Mouse (Mus musculus) brain, embryonic 14.5 days (tissue): ENCODE data around the gene Mypop. TPM values are rescaled to one million over a fixed set of nuclear protein-coding genes. Genes with fewer than 3 reads are reported as not detected.
A peak's percentile ranks its signal among the peaks of the same experiment; 100 is the strongest.

ENCODE experiments used
- DNase-seq: peaks from one replicate; pipeline ENCODE4 v3.0.0-alpha.2; 2011; ENCODE audit warnings: low read depth
- CTCF ChIP-seq: fragments of 200-500 bp; IDR thresholded peaks from 2 replicates; pipeline ENCODE4 v1.5.1; 2012; ENCODE audit warnings: inconsistent platforms, mild to moderate bottlenecking, moderate library complexity, borderline replicate concordance; ENCODE audit not compliant: insufficient read depth, insufficient read length; ENCODE audit errors: extremely low read depth
- POLR2A ChIP-seq: fragments of 200-500 bp; IDR thresholded peaks from 2 replicates; pipeline ENCODE4 v1.6.1; 2012; ENCODE audit warnings: mild to moderate bottlenecking, inconsistent platforms, borderline replicate concordance; ENCODE audit not compliant: poor library complexity, insufficient read depth, insufficient read length, severe bottlenecking; ENCODE audit errors: extremely low read depth
- polyA plus RNA-seq: library from polyadenylated mRNA; depleted of rRNA; stranded (reverse); fragments of >200 nt; gene quantifications from 2 replicates; pipeline ENCODE4 v1.2.3, GENCODE M21; 2012; rRNA removed

Gene Mypop
- polyA plus RNA-seq, 1 experiment, result 16.1 TPM

DNA sequence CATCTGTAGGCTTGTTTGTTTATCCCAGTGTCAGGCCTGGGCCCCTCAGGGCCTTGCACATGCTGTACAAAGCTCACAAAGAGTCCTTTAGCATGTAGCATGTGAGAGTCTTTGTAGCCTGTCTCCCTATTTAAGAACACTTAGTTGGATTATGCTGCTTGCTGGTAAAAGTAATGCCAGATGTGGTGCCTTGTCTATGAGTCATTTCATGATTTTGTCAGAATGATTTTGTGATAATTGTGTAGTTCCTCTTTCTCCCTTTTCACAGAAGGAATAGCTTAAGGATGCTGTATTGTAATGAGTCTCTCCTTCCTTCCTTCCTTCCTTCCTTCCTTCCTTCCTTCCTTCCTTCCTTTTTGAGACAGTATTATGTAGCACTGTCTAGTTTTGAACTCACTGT, 37.0 kb downstream of the Mypop start:
- no peak for DNase-seq
- TF ChIP-seq CTCF (no peak), POLR2A (no peak)

DNA sequence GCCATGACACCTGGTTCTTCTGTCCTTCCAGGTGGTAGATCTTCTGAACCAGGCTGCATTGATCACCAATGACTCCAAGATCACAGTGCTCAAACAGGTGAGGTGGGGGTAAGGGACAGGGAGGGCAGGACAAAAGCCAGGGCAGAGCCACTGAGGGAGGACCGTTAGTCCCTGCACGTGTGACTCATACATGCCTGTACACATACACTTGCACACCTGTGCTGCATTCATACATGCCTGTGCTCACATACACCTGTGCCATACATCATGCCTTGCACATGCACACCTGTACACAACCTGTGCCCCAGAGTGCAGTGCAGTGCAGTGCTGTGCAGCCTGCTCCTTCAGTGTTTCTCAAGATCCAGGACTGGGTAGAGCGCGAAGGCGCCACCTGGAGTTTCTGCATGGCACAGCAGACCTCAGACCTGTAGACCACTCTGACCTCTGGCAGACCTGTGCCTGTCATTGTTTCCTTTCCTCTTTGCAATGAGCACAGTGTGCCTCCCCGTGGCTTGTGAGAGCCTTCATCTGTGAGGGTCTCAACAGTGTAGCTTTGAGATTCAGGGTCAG, 38.1 kb downstream of the Mypop start:
- TF ChIP-seq CTCF (peak; percentile 77), POLR2A (no peak)
- peak; percentile 61 for DNase-seq

DNA sequence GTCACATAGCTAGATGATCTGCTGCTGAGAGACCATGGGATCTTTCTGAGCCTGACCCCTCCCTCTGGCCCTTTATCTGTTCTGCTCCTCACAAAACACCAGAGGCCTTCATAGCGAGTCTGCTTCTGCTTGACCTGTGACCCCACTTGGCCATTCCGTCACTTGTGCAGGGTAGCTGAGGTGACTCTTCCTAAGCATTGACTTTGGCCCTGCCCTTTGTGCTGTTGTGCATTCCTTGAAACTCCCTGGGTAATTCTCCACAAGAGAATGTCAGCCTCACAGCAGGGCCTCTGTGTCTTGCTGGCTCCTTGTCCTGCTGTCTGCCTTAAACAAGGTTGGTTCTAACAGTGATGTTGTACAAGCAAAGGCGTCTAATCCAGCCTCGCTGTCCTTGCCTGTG, 40.6 kb downstream of the Mypop start:
- no peak for TF ChIP-seq CTCF
- TF ChIP-seq POLR2A, result no peak
- no peak for DNase-seq

DNA sequence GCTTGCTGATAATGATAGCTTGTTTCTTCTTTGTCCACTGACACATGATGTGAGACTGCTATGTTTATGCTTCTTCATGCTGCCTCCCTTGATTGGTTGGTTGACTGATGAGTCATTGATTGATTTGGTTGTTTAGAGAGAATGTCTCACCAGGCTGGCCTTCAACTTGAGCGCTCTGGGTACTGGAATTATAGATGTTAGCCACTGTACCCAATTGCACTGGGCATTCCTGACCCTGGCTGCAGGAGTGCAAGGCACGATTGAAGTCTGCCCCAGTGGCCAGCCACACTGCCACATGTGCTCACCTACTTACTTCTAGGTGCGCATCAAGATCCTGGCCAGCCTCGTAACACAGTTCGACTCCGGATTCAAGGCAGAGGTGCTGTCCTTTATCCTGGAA, 53.6 kb downstream of the Mypop start:
- TF ChIP-seq CTCF (no peak), POLR2A (no peak)

DNA sequence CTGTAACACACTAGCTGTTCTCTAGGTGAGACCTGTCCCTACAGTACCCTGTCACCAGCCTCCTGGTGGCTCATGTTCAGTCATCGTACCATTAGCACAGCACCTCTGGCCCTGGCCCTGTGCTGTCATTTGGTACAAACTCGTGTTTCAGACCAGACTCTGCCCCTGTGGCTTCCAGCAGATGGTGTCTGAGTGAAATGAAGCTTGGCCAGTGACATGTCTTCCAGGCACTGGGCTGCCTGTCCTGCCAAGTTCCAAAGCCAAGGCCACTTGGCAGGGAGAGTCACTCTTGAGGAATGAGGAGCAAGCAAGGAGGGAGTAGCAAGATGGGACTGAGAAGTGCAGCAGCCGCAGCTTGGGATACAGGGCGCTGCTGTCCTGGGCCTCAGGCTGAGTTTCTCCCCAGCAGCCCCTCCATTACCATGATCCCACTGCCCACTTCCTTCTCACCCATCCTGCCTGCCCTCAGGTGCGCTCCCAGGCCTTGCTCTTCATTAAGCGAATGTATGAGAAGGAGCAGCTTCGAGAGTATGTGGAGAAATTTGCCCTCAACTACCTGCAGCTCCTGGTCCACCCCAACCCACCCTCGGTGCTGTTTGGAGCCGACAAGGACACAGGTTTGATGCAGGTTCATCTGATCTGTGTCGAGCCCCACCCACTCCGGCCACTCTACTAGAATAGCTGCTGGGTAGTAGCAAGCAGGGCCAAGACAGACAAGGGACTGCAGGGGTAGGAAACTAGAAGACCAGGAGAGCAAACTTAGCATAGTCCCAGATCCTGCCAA, 55.4 kb downstream of the Mypop start:
- DNase-seq, result no peak

More for the DNA sequence above, 53.6 kb downstream of the Mypop start:
- no peak for DNase-seq

DNA sequence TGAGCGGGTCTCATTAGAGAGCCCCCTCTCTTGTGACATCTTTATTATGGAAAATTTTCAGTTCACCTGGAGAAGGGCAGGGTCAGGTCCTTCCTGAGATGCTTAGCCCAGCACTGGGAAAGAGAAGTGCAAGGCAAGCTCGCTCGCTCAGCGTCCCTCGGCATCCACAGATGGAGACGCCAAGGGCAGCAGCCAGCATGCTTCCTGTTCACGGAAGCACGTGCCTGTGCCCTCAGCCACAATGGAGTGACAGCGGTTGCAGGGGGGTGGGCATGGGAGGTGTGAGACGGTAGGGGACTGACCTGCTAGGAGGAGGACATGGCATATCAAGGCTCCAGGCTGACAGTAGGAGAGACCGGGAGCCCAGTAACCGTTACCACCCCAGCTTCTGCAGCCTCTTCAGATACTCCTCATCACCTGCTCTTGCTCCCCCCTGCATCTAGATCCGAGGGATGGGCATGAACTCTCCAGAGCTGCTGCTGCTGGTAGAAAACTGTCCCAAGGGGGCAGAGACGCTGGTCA, 57.0 kb downstream of the Mypop start:
- DNase-seq, result no peak
- no peak for TF ChIP-seq POLR2A

More for the DNA sequence above, 55.4 kb downstream of the Mypop start:
- no peak for TF ChIP-seq POLR2A
- TF ChIP-seq CTCF, result no peak

DNA sequence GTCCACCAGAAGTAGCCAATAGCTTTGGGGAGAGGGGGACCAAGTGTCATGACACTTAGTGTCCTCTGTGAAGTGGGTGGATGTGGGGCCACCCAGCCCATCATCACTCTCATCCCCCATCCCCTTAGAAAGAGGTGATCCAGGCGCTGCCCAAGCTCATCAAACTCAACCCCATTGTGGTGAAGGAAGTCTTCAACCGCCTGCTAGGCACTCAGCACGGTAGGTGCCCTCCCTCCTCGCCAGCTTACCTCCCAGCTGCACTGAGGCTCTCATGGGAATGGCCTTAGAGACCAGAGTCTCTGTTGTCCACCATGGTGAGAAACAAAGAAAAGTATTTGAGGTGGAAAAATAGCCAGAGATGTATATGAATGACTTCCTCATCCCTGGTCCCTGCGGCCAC, 58.2 kb downstream of the Mypop start:
- no peak for TF ChIP-seq CTCF
- no peak for DNase-seq

DNA sequence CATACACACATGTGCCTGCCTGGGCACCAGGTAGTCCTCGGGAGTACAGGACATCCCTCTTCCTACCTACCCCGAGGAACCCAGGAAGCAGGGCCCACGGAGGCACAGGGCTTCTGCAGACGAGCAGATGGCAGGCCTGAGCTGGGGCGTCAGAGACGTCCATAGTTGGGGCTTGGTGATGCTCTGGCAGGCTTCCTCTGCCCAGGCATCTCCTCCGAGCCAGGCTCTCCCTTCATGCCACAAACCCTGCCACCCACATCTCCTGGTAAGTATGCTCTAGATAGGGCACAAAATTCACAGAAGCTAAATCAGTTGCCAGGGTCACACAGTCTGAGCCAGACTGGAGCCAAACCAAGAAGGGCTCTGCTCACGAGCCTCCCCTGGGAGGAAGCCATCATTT, 59.1 kb downstream of the Mypop start:
- no peak for TF ChIP-seq POLR2A
- TF ChIP-seq CTCF, result no peak
- DNase-seq, result no peak

DNA sequence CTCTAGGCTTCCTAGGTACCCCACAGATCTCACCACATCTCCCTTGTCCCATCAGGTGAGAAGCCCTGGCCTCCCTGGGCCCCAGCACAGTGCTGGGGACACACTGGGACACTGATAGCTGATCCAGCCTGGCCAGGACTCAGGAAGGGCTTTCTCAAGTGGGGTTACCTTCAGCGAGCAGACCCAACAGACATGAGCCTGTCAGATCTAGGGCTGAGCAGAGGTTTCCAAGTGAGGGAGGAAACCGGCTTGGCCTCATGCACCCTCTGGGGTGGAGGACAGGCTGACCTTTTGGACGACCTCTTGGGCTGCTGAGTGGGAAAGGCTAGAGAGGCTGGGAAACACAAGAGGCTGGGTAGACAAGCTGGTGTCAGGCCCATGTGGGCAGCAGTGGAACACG, 60.1 kb downstream of the Mypop start:
- TF ChIP-seq CTCF (no peak), POLR2A (no peak)
- no peak for DNase-seq

Other genes starting within 250 kb of the Mypop start
- 0.07 TPM in 1 of 2 replicates, not detected in the other for gene Psg19, start 192.7 kb upstream of the Mypop start, polyA plus RNA-seq
- gene Psg17, start 169.6 kb upstream of the Mypop start, polyA plus RNA-seq, result 0.16 and 0.19 TPM in 2 replicates
- gene Mill2, start 151.3 kb upstream of the Mypop start, polyA plus RNA-seq, result 0.57 and 0.98 TPM in 2 replicates
- 8.3 and 8.5 TPM in 2 replicates for gene Pglyrp1, start 119.9 kb upstream of the Mypop start, polyA plus RNA-seq
- gene Ccdc61, start 80.8 kb upstream of the Mypop start, polyA plus RNA-seq, result 26.5 and 33.3 TPM in 2 replicates
- gene Nova2, start 65.4 kb upstream of the Mypop start, polyA plus RNA-seq, result 20.7 and 52.7 TPM in 2 replicates
- 2.1 and 2.7 TPM in 2 replicates for gene Nanos2, start 3.8 kb upstream of the Mypop start, polyA plus RNA-seq
- 48.9 and 54.6 TPM in 2 replicates for gene Irf2bp1, start 12.8 kb downstream of the Mypop start, polyA plus RNA-seq
- not detected in 2 replicates for gene Foxa3, start 32.3 kb downstream of the Mypop start, polyA plus RNA-seq
- gene Sympk, start 33.1 kb downstream of the Mypop start, polyA plus RNA-seq, result 91.6 and 97.6 TPM in 2 replicates
- gene Rsph6a, start 63.4 kb downstream of the Mypop start, polyA plus RNA-seq, result 0.07 TPM in 1 of 2 replicates, not detected in the other
- 178 and 209 TPM in 2 replicates for gene Dmwd, start 85.0 kb downstream of the Mypop start, polyA plus RNA-seq
- gene Dmpk, start 92.6 kb downstream of the Mypop start, polyA plus RNA-seq, result 67.1 and 74.8 TPM in 2 replicates
- gene Six5, start 103.3 kb downstream of the Mypop start, polyA plus RNA-seq, result 16.3 and 27.6 TPM in 2 replicates
- gene Gm4969, start 127.1 kb downstream of the Mypop start, polyA plus RNA-seq, result 5.2 and 5.9 TPM in 2 replicates
- gene Fbxo46, start 128.6 kb downstream of the Mypop start, polyA plus RNA-seq, result 15.9 and 18.1 TPM in 2 replicates
- 18.3 and 20.8 TPM in 2 replicates for gene Qpctl, start 158.0 kb downstream of the Mypop start, polyA plus RNA-seq
- 95.5 and 107 TPM in 2 replicates for gene Snrpd2, start 158.5 kb downstream of the Mypop start, polyA plus RNA-seq
- gene Gipr, start 174.9 kb downstream of the Mypop start, polyA plus RNA-seq, result 9.6 and 24.5 TPM in 2 replicates
- gene Eml2, start 185.2 kb downstream of the Mypop start, polyA plus RNA-seq, result 42.4 and 48.3 TPM in 2 replicates
- gene Gpr4, start 221.3 kb downstream of the Mypop start, polyA plus RNA-seq, result 4.7 and 5.3 TPM in 2 replicates
- gene Opa3, start 237.1 kb downstream of the Mypop start, polyA plus RNA-seq, result 31.1 and 33.3 TPM in 2 replicates